Mouse (Mus musculus) Patski (cell line): ENCODE data around the gene Cnnm4. TPM values are rescaled to one million over a fixed set of nuclear protein-coding genes. Genes with fewer than 3 reads are reported as not detected.
A peak's percentile ranks its signal among the peaks of the same experiment; 100 is the strongest.
"Not testable (repeated sequence)": the region's sequence is repeated elsewhere in the genome, so short reads cannot be mapped to it uniquely, and the experiment has no call there.

ENCODE experiments used
- ATAC-seq: fragments of 100-300 bp; one replicate; pipeline ENCODE4 v1.8.0; 2021
- CTCF ChIA-PET: fragments of 350-600 bp; sonication (Branson Sonifier 250); formaldehyde crosslinking; loops from one replicate; lab custom pipeline; 2022; ENCODE audit warnings: inconsistent platforms; lab: Charles Lee
- POLR2A ChIA-PET: fragments of 350-600 bp; sonication (Branson Sonifier 250); formaldehyde crosslinking; loops from one replicate; lab custom pipeline; 2022; ENCODE audit warnings: antibody characterized with exemption, inconsistent platforms; lab: Charles Lee
- DNase-seq: peaks from one replicate; pipeline ENCODE4 v3.0.0-alpha.2; 2011; ENCODE audit warnings: low read depth, low spot score
- H3K27me3 ChIP-seq: fragments of 371-371 bp; one replicate; pipeline ENCODE4 v1.5.1; 2021
- CTCF ChIP-seq: fragments of 100-300 bp; IDR thresholded peaks from one replicate; pipeline ENCODE4 v1.5.1; 2021
- in situ Hi-C: fragments of 300-500 bp; cut with MboI; formaldehyde crosslinking; loops from 3 replicates; pipeline ENCODE4 v1.11.1; 2018; ENCODE audit warnings: low pct_unique_long_range_greater_than_20kb, mixed read lengths
- polyA plus RNA-seq: library from polyadenylated mRNA; unstranded; gene quantifications from one replicate; pipeline ENCODE4 v1.2.3, GENCODE M21; 2021

Gene Cnnm4
- polyA plus RNA-seq, 1 experiment from 2014 or later: 5.7 TPM

GRCm38 (mm10) chr1:36529274-36529673 is 57.9 kb downstream of the Cnnm4 start:
- DNase-seq (no peak), ATAC-seq (no peak)
- in situ Hi-C loops: no loop called here
- H3K27me3 ChIP-seq: no peaks in the 10 kb centered on the region
- no peak for TF ChIP-seq CTCF
- ChIA-PET POLR2A (no interaction called here), CTCF (no interaction called here)

DNA sequence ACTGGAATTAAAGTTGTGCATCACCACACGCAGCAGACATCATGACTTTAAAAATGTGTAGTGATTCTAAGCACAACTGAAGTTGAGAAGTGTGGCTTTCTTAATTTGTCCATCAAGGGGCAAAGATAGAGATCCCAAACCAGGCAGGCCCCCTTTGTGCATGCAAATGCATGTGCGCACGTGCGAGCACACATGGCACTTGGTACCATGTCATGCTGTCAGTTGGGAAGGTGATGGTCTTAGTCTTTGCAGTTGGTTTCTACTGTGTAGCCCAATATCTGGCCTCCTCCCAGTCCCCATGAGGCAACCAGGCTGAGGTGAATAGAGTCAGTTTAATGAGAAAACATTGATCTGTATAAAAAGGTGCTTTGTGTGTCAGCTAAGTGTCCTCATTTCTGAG is 58.5 kb downstream of the Cnnm4 start:
- no peak for TF ChIP-seq CTCF
- no peak for DNase-seq
- in situ Hi-C loops: no loop called here
- ChIA-PET CTCF (interaction anchor here (1.0 kb wide), 1 partner anchor 26 kb away, joined by 3 read pairs; no protein-coding TSS in a partner anchor), POLR2A (no interaction called here)
- no peaks in the 10 kb centered on the region for H3K27me3 ChIP-seq
- ATAC-seq: no peak

- TF ChIP-seq CTCF: no peak
- no peak for DNase-seq
- no peak for ATAC-seq
- in situ Hi-C loops: no loop called here
- H3K27me3 ChIP-seq: no peaks in the 10 kb centered on the region
- CTCF ChIA-PET: interaction anchor here (1.0 kb wide), 1 partner anchor 25 kb away, joined by 3 read pairs; no protein-coding TSS in a partner anchor
- POLR2A ChIA-PET: no interaction called here
These were observed 59.1 kb downstream of the Cnnm4 start for GRCm38 (mm10) chr1:36530485-36530884.

DNA sequence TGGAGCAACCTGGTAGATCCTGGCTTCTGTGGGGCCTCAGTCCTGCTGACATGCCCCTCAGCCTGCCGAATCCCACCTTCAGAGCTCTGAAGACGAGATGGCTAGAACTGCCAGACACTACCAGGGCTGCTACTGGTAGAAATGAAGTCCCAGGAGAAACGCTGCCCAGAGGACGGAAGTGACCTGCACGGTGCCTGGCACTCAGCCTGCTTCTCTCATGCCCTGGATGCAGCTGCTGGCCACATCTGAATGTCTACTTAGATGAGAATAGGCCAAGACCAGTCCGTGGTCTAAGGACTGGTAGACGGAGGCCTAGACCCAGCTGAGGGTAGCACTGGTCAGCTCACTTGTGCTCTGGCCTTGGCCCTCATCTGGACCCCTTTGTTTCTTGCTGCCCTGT is 59.5 kb downstream of the Cnnm4 start:
- ATAC-seq (no peak), DNase-seq (no peak)
- CTCF ChIA-PET: interaction anchor here (1.0 kb wide), 1 partner anchor 25 kb away, joined by 3 read pairs; no protein-coding TSS in a partner anchor
- no peak for TF ChIP-seq CTCF
- no peaks in the 10 kb centered on the region for H3K27me3 ChIP-seq
- POLR2A ChIA-PET: no interaction called here
- in situ Hi-C loops: no loop called here

GRCm38 (mm10) chr1:36531461-36531860 is 60.0 kb downstream of the Cnnm4 start:
- CTCF ChIA-PET: no interaction called here
- POLR2A ChIA-PET: interaction anchor here (0.6 kb wide), 1 partner anchor 35 kb away, joined by 3 read pairs; no protein-coding TSS in a partner anchor
- no peak for TF ChIP-seq CTCF
- DNase-seq (no peak), ATAC-seq (no peak)
- in situ Hi-C loops: no loop called here
- H3K27me3 ChIP-seq: no peaks in the 10 kb centered on the region

GRCm38 (mm10) chr1:36533546-36533945 is 62.1 kb downstream of the Cnnm4 start:
- POLR2A ChIA-PET: interaction anchor here (0.7 kb wide), 1 partner anchor 15 kb away, joined by 3 read pairs; no protein-coding TSS in a partner anchor
- CTCF ChIA-PET: interaction anchor here (1.2 to 1.3 kb wide), 2 partner anchors 14 to 31 kb away, joined by 3 to 4 read pairs; partner anchors contain the start of gene Ankrd39
- no peaks in the 10 kb centered on the region for H3K27me3 ChIP-seq
- ATAC-seq (no peak), DNase-seq (no peak)
- no peak for TF ChIP-seq CTCF
- in situ Hi-C loops: no loop called here

GRCm38 (mm10) chr1:36534595-36535058 is 63.2 kb downstream of the Cnnm4 start:
- POLR2A ChIA-PET: interaction anchor here (0.7 kb wide), 2 partner anchors 23 to 195 kb away, joined by 3 read pairs; partner anchors contain the start of gene Sema4c
- no peaks in the 10 kb centered on the region for H3K27me3 ChIP-seq
- peak; percentile 63 for ATAC-seq
- TF ChIP-seq CTCF: no peak
- DNase-seq: no peak
- in situ Hi-C loops: no loop called here
- CTCF ChIA-PET: interaction anchor here (0.9 to 1.1 kb wide), 2 partner anchors 12 to 13 kb away, joined by 3 read pairs; partner anchors contain the start of gene Ankrd39

- TF ChIP-seq CTCF: no peak
- DNase-seq (no peak), ATAC-seq (peak; percentile 29)
- H3K27me3 ChIP-seq: no peaks in the 10 kb centered on the region
- ChIA-PET CTCF (interaction anchor here (0.9 to 1.1 kb wide), 2 partner anchors 10 to 12 kb away, joined by 3 read pairs; partner anchors contain the start of gene Ankrd39), POLR2A (no interaction called here)
- in situ Hi-C loops: no loop called here
These were observed 64.3 kb downstream of the Cnnm4 start for GRCm38 (mm10) chr1:36535477-36536396.

- no peak for TF ChIP-seq CTCF
- DNase-seq (no peak), ATAC-seq (no peak)
- ChIA-PET POLR2A (no interaction called here), CTCF (no interaction called here)
- in situ Hi-C loops: no loop called here
- no peaks in the 10 kb centered on the region for H3K27me3 ChIP-seq
These were observed 64.9 kb downstream of the Cnnm4 start for GRCm38 (mm10) chr1:36536397-36536728.

DNA sequence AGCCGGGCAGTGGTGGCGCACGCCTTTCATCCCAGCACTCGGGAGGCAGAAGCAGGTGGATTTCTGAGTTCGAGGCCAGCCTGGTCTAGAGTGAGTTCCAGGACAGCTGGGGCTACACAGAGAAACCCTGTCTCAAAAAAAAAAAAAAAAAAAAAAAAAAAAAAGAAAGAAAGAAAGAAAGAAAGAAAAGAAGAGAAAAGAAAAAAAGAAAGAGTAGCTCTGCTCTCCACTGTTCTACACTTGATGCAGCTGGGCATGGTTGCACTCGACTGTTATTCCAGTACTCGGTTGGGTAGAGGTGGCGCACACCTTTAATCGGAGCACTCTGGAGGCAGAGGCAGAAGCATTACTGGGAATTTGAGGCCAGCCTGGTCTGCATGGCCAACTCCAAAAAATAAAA is 65.4 kb downstream of the Cnnm4 start, which contains the start of gene Ankrd23:
TSS of gene Ankrd23 (minus strand) at position 101 of the 400 bp plus-strand sequence.
- POLR2A ChIA-PET, DNase-seq, CTCF ChIA-PET, ATAC-seq, H3K27me3 ChIP-seq, in situ Hi-C loops: not testable (repeated sequence)

DNA sequence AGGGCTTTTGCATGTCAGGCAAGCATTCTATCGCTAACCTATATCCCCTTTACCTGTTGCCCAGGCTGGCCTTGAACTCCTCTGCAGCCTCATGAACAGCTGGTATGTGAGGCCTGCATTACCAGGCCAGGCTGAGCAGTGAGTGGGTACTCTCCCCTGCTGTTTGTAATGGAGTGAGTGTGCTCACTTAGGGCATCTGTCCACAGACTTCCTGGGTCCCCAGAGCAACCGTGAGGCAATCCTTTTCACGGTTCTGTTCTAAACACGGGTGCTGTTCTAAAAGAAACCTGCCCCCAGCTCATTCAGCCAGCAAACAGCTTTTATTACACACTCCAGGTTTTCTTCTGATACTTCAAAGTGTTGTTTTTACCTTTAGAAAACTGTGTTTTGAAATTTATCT is 67.3 kb downstream of the Cnnm4 start:
- no peak for TF ChIP-seq CTCF
- ChIA-PET CTCF (interaction anchor here (1.2 kb wide), 1 partner anchor 8 kb away, joined by 4 read pairs; the partner anchor contains the start of gene Ankrd39), POLR2A (no interaction called here)
- H3K27me3 ChIP-seq: no peaks in the 10 kb centered on the region
- no peak for DNase-seq
- in situ Hi-C loops: no loop called here
- ATAC-seq: no peak
